Mouse (Mus musculus): ENCODE results near the gene Cst11. TPM values are rescaled to one million over a fixed set of nuclear protein-coding genes. Genes with fewer than 3 reads are reported as not detected.

The Cst11 gene
- polyA plus RNA-seq (2012; ENCODE audit: low replicate concordance), result not detected in 2 replicates

GRCm38 (mm10) chr2:148771397-148771796, at the start of gene Cst11:
Gene Cst11 (minus strand): TSS chr2:148771497.

GRCm38 (mm10) chr2:148819909-148820308, 48.6 kb upstream of the Cst11 start, which contains the start of gene Cst13:
Gene Cst13 (plus strand): TSS chr2:148820081.

GRCm38 (mm10) chr2:148798485-148798884, 27.2 kb upstream of the Cst11 start, which contains the start of gene Cst8:
Gene Cst8 (plus strand): TSS chr2:148798785.

GRCm38 (mm10) chr2:148789142-148789541, 17.8 kb upstream of the Cst11 start, which contains the start of gene Cst12:
Gene Cst12 (plus strand): TSS chr2:148789361.

GRCm38 (mm10) chr2:148781709-148782108, 10.4 kb upstream of the Cst11 start, which contains the start of gene 8030411F24Rik:
Gene 8030411F24Rik (plus strand): TSS chr2:148782009.

GRCm38 (mm10) chr2:148750058-148750457, 21.2 kb downstream of the Cst11 start, which contains the start of gene Cstl1:
Gene Cstl1 (plus strand): TSS chr2:148750358.

GRCm38 (mm10) chr2:148732327-148733000, 38.8 kb downstream of the Cst11 start, which contains the start of gene Napb:
Gene Napb (minus strand): TSS chr2:148732467.

Other genes starting within 250 kb of the Cst11 start
- gene Nxt1, start 98.9 kb downstream of the Cst11 start, polyA plus RNA-seq (2012; ENCODE audit: low replicate concordance), result 18.2 and 18.4 TPM in 2 replicates
- 6.3 and 9.9 TPM in 2 replicates for gene Gzf1, start 90.5 kb downstream of the Cst11 start, polyA plus RNA-seq (2012; ENCODE audit: low replicate concordance)
- 0.05 and 0.13 TPM in 2 replicates for gene Napb, start 39.0 kb downstream of the Cst11 start, polyA plus RNA-seq (2012; ENCODE audit: low replicate concordance)
- not detected in 2 replicates for gene Cstl1, start 21.1 kb downstream of the Cst11 start, polyA plus RNA-seq (2012; ENCODE audit: low replicate concordance)
- gene 8030411F24Rik, start 10.5 kb upstream of the Cst11 start, polyA plus RNA-seq (2012; ENCODE audit: low replicate concordance), result not detected in 2 replicates
- not detected in 2 replicates for gene Cst12, start 17.9 kb upstream of the Cst11 start, polyA plus RNA-seq (2012; ENCODE audit: low replicate concordance)
- not detected in 2 replicates for gene Cst8, start 27.3 kb upstream of the Cst11 start, polyA plus RNA-seq (2012; ENCODE audit: low replicate concordance)
- gene Cst13, start 48.6 kb upstream of the Cst11 start, polyA plus RNA-seq (2012; ENCODE audit: low replicate concordance), result not detected in 2 replicates
- not detected in 2 replicates for gene Cst9, start 63.6 kb upstream of the Cst11 start, polyA plus RNA-seq (2012; ENCODE audit: low replicate concordance)
- not detected in 2 replicates for gene 9230104L09Rik, start 93.5 kb upstream of the Cst11 start, polyA plus RNA-seq (2012; ENCODE audit: low replicate concordance)
- gene Cst3, start 104.2 kb upstream of the Cst11 start, polyA plus RNA-seq (2012; ENCODE audit: low replicate concordance), result 1,287 and 1,290 TPM in 2 replicates
- not detected in 2 replicates for gene Gm1330, start 231.8 kb upstream of the Cst11 start, polyA plus RNA-seq (2012; ENCODE audit: low replicate concordance)
- gene Gm10750, start 245.7 kb upstream of the Cst11 start, polyA plus RNA-seq (2012; ENCODE audit: low replicate concordance), result not detected in 2 replicates

Data from hematopoietic multipotent progenitor cell, adult 10-12 weeks (in vitro differentiated cells).